Mouse (Mus musculus) central nervous system, embryonic 14 days (tissue): ENCODE results near the gene Hpcal1. TPM values are rescaled to one million over a fixed set of nuclear protein-coding genes. Genes with fewer than 3 reads are reported as not detected.

ENCODE experiments used
- polyA plus RNA-seq: library from polyadenylated mRNA; depleted of rRNA; stranded (reverse); fragments of >200 nt; gene quantifications from 2 replicates; pipeline ENCODE4 v1.2.3, GENCODE M21; 2012; rRNA removed

Hpcal1 gene
- polyA plus RNA-seq = 72.9 and 86.4 TPM in 2 replicates

DNA sequence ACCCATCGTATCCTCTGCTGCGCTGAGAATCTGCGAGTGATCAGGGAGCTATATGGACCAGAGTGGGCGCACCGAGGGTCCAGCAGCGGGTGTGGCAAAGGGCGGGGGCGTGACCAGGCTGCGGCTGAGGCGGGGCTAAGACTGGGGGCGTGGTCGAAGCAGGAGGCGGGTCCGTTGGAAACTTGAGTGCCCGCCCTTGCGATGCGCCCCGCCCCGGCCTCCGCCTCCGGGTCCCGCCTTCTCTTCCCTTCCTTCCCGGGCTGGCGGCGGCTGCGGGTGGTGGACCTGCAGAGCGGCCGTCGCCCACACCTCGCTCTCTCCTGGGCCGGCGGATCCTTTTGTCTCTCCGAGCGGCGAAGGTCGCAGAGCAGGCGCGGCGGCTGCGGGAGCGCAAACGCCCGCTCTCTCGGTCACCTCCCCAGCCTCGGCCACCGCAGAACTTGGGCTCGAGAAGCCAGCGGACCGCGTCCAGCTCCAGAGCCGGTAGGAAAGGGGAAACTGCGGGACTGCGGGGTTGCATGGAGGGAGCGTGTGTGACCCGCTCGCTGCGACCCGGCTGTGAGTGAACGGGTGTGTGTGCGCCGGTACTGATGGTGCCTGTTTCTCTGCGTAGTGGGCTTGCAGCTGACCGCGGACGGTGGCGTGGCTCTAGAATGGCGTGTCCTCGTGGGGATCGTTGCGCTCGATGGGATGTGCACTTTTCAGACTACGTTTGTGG is at the start of gene Hpcal1:
TSS of gene Hpcal1 (plus strand) at position 293 of the 718 bp plus-strand sequence.

Other genes starting within 250 kb of the Hpcal1 start
- gene Odc1, start 146.1 kb upstream of the Hpcal1 start, polyA plus RNA-seq = 267 and 285 TPM in 2 replicates